In the genomic region with DNA sequence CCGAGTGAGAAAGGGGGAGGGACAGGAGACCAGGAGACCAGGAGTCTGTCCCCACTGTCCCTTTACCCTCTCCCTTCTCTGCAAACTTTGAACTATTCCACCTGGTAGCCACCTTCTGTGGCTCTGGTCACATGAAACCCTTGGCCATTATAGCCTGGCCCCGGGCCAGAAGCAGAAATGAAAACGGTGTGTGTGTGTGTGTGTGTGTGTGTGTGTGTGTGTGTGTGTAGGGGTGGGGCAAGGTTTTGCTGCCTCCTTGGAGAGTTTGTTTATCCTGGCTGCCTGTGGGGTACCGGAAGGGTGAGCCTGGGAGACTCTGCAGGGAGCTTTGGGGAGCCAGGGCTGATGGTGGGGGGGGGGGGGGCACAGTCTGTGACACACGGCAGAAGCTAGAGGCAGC, we compare ENCODE assay signal across 20 mouse cellular contexts. TPM values are rescaled to one million over a fixed set of nuclear protein-coding genes. Genes with fewer than 3 reads are reported as not detected.
A peak's percentile ranks its signal among the peaks of the same experiment; 100 is the strongest.
DNase-seq lines count a peak whose midpoint lies in the region; TF ChIP-seq lines count a peak whose summit lies in the region.
"Had no signal": no experiment of that assay in that cellular context is flagged by ENCODE, and none has a peak within 500 bp of the region (broad histone marks: within the 10 kb centered on the region; RNA-seq: fewer than 3 reads in every experiment).

No protein-coding gene starts in this region.

- no peak for TF ChIP-seq RAD21 in CH12.LX (IDR thresholded peaks at IDR 0.05; ENCODE audit: low read depth, low read length)

- H3K79me2 ChIP-seq in CH12.LX (replicated peaks; ENCODE audit: control insufficient read depth, extremely low read depth, insufficient read depth, poor library complexity, severe bottlenecking): no peaks in the 10 kb centered on the region
- H3K79me2 ChIP-seq in macrophage (ENCODE audit: inconsistent target): peaks cover 93% of the 10 kb centered on the region

- H3K9ac ChIP-seq in CH12.LX (ENCODE audit: insufficient read depth, low read depth): no peak overlapping the region
- H3K9ac ChIP-seq: forebrain, embryonic 15.5 days; heart, embryonic 15.5 days; limb, embryonic 13.5 days; lung, embryonic 14.5 days had no signal

- no peaks in the 10 kb centered on the region for H3K27me3 ChIP-seq in CH12.LX (replicated peaks)
- H3K27me3 ChIP-seq: forebrain, embryonic 15.5 days; heart, embryonic 15.5 days; limb, embryonic 13.5 days had no signal

- DNase-seq in heart, adult 18-20 months: peak; percentile 31 to 46
- DNase-seq in heart, adult 8-10 months (ENCODE audit: low spot score): no peak
- no peak for DNase-seq in CH12.LX (ENCODE audit: extremely low read depth)
- peak; percentile 52 to 55 for DNase-seq in kidney, adult 8-10 months
- DNase-seq in heart, adult 9 months (ENCODE audit: low spot score in 2 of 2): no peak
- no peak for DNase-seq in cerebellum, adult 11 months
- DNase-seq in adrenal gland, adult 18-20 months (ENCODE audit: low spot score in 2 of 2): no peak
- DNase-seq: lung, embryonic 14.5 days; thymus, postnatal 36 days had no signal

- dilution Hi-C loops in CH12.LX (cut with MboI; ENCODE audit: extremely low pct_ligation_motif_present, extremely low pct_unique_long_range_greater_than_20kb, low sequenced_read_pairs): no loop called here

- no peak overlapping the region for H3K4me2 ChIP-seq in CH12.LX (ENCODE audit: insufficient read depth, low read depth, poor library complexity, severe bottlenecking)
- H3K4me2 ChIP-seq: forebrain, embryonic 15.5 days; heart, embryonic 15.5 days; limb, embryonic 13.5 days; lung, embryonic 14.5 days had no signal

- H3K4me3 ChIP-seq in CH12.LX (replicated peaks in 1 of 3; ENCODE audit: low read depth in 2 of 3, low read length in 2 of 3, poor library complexity in 1 of 3) (no peak overlapping the region), macrophage (ENCODE audit: inconsistent target) (no peak overlapping the region)
- H3K4me3 ChIP-seq: forebrain, embryonic 15.5 days; heart, embryonic 15.5 days; limb, embryonic 13.5 days; midbrain, embryonic 10.5 days had no signal

- H3K27ac ChIP-seq in CH12.LX (ENCODE audit: insufficient read depth, low read depth) (no peak overlapping the region), macrophage (peak overlapping the region; percentile 12; the same call in 1 of the 2 replicates)
- H3K27ac ChIP-seq: forebrain, embryonic 15.5 days; heart, embryonic 15.5 days; limb, embryonic 13.5 days; midbrain, embryonic 10.5 days had no signal

- in situ Hi-C loops in CH12.LX (cut with MboI; ENCODE audit: low pct_ligation_motif_present, low pct_unique_long_range_greater_than_20kb, low sequenced_read_pairs): no loop called here

- TF ChIP-seq EP300 in CH12.LX (IDR thresholded peaks at IDR 0.05; ENCODE audit: low read length): no peak

- 49% methylated on average over 4 of the region's 5 CpGs for WGBS in macrophage (ENCODE audit: missing documents)

- H3K36me3 ChIP-seq in CH12.LX (replicated peaks in 1 of 2; ENCODE audit: control insufficient read depth in 1 of 2, insufficient read depth in 1 of 2, low read length in 1 of 2): peaks cover 0 to 9% of the 10 kb centered on the region in 2 experiments
- peaks cover 6% of the 10 kb centered on the region; the same call in 1 of the 2 replicates for H3K36me3 ChIP-seq in macrophage (ENCODE audit: inconsistent target)
- H3K36me3 ChIP-seq: forebrain, embryonic 15.5 days; heart, embryonic 15.5 days; limb, embryonic 13.5 days; midbrain, embryonic 10.5 days had no signal

- no peak for TF ChIP-seq CTCF in CH12.LX (conservative IDR thresholded peaks at IDR 0.05 in 1 of 2, IDR thresholded peaks at IDR 0.05 in 1 of 2; ENCODE audit: low read depth in 2 of 2, low read length in 2 of 2)

- TF ChIP-seq POLR2A in CH12.LX (IDR thresholded peaks at IDR 0.05; ENCODE audit: low read depth, low read length): no peak

- peaks cover 27 to 83% of the 10 kb centered on the region in 2 experiments for H3K4me1 ChIP-seq in CH12.LX (ENCODE audit: control insufficient read depth in 1 of 2, insufficient read depth in 2 of 2)

- no peaks in the 10 kb centered on the region for H3K9me3 ChIP-seq in CH12.LX (replicated peaks; ENCODE audit: low read length)
- H3K9me3 ChIP-seq: forebrain, embryonic 15.5 days; heart, embryonic 15.5 days; limb, embryonic 13.5 days; midbrain, embryonic 10.5 days had no signal

TF ChIP-seq in CH12.LX, 34 proteins besides CTCF, POLR2A, EP300 and RAD21:
- no peak for TF ChIP-seq MYC (IDR thresholded peaks at IDR 0.05; ENCODE audit: low read depth, low read length)
- no peak for TF ChIP-seq MAFK (IDR thresholded peaks at IDR 0.05; ENCODE audit: insufficient replicate concordance, low read length)
- peak; percentile 15; the same call in 1 of the 2 replicates for TF ChIP-seq IRF4 (IDR thresholded peaks at IDR 0.05; ENCODE audit: low read depth, low read length)
- no peak for TF ChIP-seq JUN (IDR thresholded peaks at IDR 0.05; ENCODE audit: insufficient read depth, low read depth, low read length)

RNA-seq across cellular contexts. Expression of a gene that starts 4.3 kb away (rescaled TPM):
- total RNA-seq in heart, adult 18-20 months (2021): 10 to 100 TPM; 11.5 to 12.0 TPM
- 10 to 100 TPM; 12.9 to 14.3 (median 13.4) TPM for total RNA-seq in heart, adult 8-10 months (2022)
- total RNA-seq in CH12.LX (2012; rRNA removed): 6.4 and 8.4 TPM in 2 replicates
- total RNA-seq in CH12.LX (2014; rRNA removed): 4.3 TPM in 2 replicates
- 6.3 and 6.8 TPM in 2 replicates for polyA plus RNA-seq in CH12.LX (2012; ENCODE audit: insufficient read length, low read depth)
- 100 to 1,000 TPM in 5 of 26 experiments, 10 to 100 TPM in 18, 1 to 10 TPM in 3; 5.2 to 163 (median 28.1) TPM for total RNA-seq in macrophage (2018; cell fraction: chromatin; rRNA removed)
- 100 to 1,000 TPM in 25 of 26 experiments, 10 to 100 TPM in 1; 79.3 to 334 (median 151) TPM for total RNA-seq in macrophage (2018; cell fraction: cytosol; rRNA removed)
- total RNA-seq in macrophage (2018; cell fraction: nucleus; rRNA removed): 100 to 1,000 TPM in 9 of 26 experiments, 10 to 100 TPM in 17; 27.6 to 223 (median 87.2) TPM
- 172 to 209 TPM (median 200 TPM) in 3 replicates for polyA plus RNA-seq in macrophage (2018)
- 10 to 100 TPM; 25.8 to 35.9 TPM for total RNA-seq in adrenal gland, adult 18-20 months (2021)

RNA-seq across cellular contexts. Expression of a gene that starts 35.0 kb away (rescaled TPM):
- 10 to 100 TPM; 25.5 to 33.5 TPM for total RNA-seq in heart, adult 18-20 months (2021)
- 10 to 100 TPM; 16.4 to 26.2 (median 24.4) TPM for total RNA-seq in heart, adult 8-10 months (2022)
- total RNA-seq in CH12.LX (2012; rRNA removed): 124 and 139 TPM in 2 replicates
- total RNA-seq in CH12.LX (2014; rRNA removed): 226 and 239 TPM in 2 replicates
- polyA plus RNA-seq in CH12.LX (2012; ENCODE audit: insufficient read length, low read depth): 194 and 206 TPM in 2 replicates
- 10 to 100 TPM; 13.6 to 78.0 (median 27.4) TPM for total RNA-seq in macrophage (2018; cell fraction: chromatin; rRNA removed)
- 1,000 to 10,000 TPM; 1,179 to 1,787 (median 1,377) TPM for total RNA-seq in macrophage (2018; cell fraction: cytosol; rRNA removed)
- total RNA-seq in macrophage (2018; cell fraction: nucleus; rRNA removed): 100 to 1,000 TPM in 24 of 26 experiments, 10 to 100 TPM in 2; 88.7 to 281 (median 189) TPM
- polyA plus RNA-seq in macrophage (2018): 1,283 to 1,841 TPM (median 1,659 TPM) in 3 replicates
- total RNA-seq in adrenal gland, adult 18-20 months (2021): 100 to 1,000 TPM; 317 to 349 TPM

RNA-seq across cellular contexts. Expression of a gene that starts 47.6 kb away (rescaled TPM):
- total RNA-seq in heart, adult 18-20 months (2021): 10 to 100 TPM; 90.5 to 94.6 TPM
- total RNA-seq in heart, adult 8-10 months (2022): 100 to 1,000 TPM in 2 of 4 experiments, 10 to 100 TPM in 2; 87.2 to 106 (median 96.3) TPM
- total RNA-seq in CH12.LX (2012; rRNA removed): 189 and 203 TPM in 2 replicates
- total RNA-seq in CH12.LX (2014; rRNA removed): 127 and 138 TPM in 2 replicates
- polyA plus RNA-seq in CH12.LX (2012; ENCODE audit: insufficient read length, low read depth): 327 and 659 TPM in 2 replicates
- 100 to 1,000 TPM; 108 to 308 (median 161) TPM for total RNA-seq in macrophage (2018; cell fraction: chromatin; rRNA removed)
- 100 to 1,000 TPM in 22 of 26 experiments, 10 to 100 TPM in 4; 85.9 to 140 (median 115) TPM for total RNA-seq in macrophage (2018; cell fraction: cytosol; rRNA removed)
- 100 to 1,000 TPM in 21 of 26 experiments, 10 to 100 TPM in 5; 89.5 to 176 (median 115) TPM for total RNA-seq in macrophage (2018; cell fraction: nucleus; rRNA removed)
- polyA plus RNA-seq in macrophage (2018): 115 to 224 TPM (median 150 TPM) in 3 replicates
- 100 to 1,000 TPM; 255 to 265 TPM for total RNA-seq in adrenal gland, adult 18-20 months (2021)

RNA-seq across cellular contexts. Expression of a gene that starts 56.8 kb away (rescaled TPM):
- not detected for total RNA-seq in heart, adult 18-20 months (2021)
- not detected for total RNA-seq in heart, adult 8-10 months (2022)
- total RNA-seq in CH12.LX (2012; rRNA removed): not detected in 2 replicates
- not detected in 2 replicates for total RNA-seq in CH12.LX (2014; rRNA removed)
- polyA plus RNA-seq in CH12.LX (2012; ENCODE audit: insufficient read length, low read depth): not detected in 2 replicates
- under 1 TPM in 1 of 26 experiments, not detected in 25; 0.83 TPM for total RNA-seq in macrophage (2018; cell fraction: chromatin; rRNA removed)
- not detected for total RNA-seq in macrophage (2018; cell fraction: cytosol; rRNA removed)
- total RNA-seq in macrophage (2018; cell fraction: nucleus; rRNA removed): not detected
- polyA plus RNA-seq in macrophage (2018): not detected in 3 replicates
- total RNA-seq in adrenal gland, adult 18-20 months (2021): not detected
- total RNA-seq: common myeloid progenitor, adult 5-6 weeks; gastrocnemius, adult 8-10 months; MEL had no signal
- polyA plus RNA-seq: C2C12; forebrain, embryonic 15.5 days; heart, embryonic 15.5 days; intestine, embryonic 14.5 days; limb, embryonic 13.5 days; lung, embryonic 14.5 days; midbrain, embryonic 10.5 days; stomach, embryonic 16.5 days had no signal

Comparison
In these comparisons a context has a peak if more than half of its experiments do, and no peak if none do; other contexts are left out.
1. DNase-seq: peak in heart, adult 18-20 months (2 of 2) and kidney, adult 8-10 months (2 of 2); none in heart, adult 8-10 months (single experiment), CH12.LX (single experiment), heart, adult 9 months (0 of 2), cerebellum, adult 11 months (single experiment) and adrenal gland, adult 18-20 months (0 of 2).